Mouse (Mus musculus): ENCODE results near the gene Xiap.

GRCm38 (mm10) chrX:42057873-42058272 lies 1.6 kb upstream of the Xiap start:
- TF ChIP-seq CTCF (IDR thresholded peaks at IDR 0.05; ENCODE audit: borderline replicate concordance, control insufficient read depth, extremely low read depth, insufficient read depth, low read length, poor library complexity) (no peak), POLR2A (IDR thresholded peaks at IDR 0.05; ENCODE audit: control insufficient read depth, extremely low read depth, insufficient read depth, low read length, poor library complexity) (no peak)

Data from thymus, adult 2 months (tissue).